9 mouse cellular contexts compared by ENCODE assay signal in the genomic region with DNA sequence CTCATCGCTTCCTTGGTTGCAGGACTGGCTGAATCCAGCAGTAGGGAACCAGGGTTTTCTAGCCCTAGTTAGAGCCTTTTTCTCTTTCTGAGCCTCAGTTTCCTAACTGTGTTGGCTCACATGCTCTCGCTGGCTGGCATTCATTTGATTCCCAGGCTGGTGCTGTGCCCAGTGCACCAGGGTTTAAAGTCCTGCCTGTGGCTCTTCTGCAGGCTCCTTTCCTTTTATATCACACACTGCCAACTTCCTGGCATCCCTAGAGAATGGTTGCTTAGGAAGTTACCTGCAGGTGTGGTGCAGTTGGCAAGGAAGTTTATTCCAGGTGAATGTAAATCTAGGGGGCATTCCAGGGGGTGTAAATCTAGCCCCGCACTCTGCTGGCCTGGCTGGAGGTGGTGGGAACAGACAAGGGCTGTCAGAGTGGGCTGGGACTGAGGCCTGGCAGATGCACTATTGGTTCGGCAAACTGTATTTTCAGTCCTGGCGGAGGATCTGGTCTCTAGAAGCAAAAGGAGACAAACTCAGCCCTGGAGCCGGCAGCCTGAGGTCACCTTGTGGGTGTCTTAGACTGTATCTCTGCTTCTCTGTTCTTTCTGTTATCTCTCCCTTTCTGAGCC. TPM values are rescaled to one million over a fixed set of nuclear protein-coding genes. Genes with fewer than 3 reads are reported as not detected.
DNase-seq lines count a peak whose midpoint lies in the region; ATAC-seq and TF ChIP-seq lines count a peak whose summit lies in the region.
"Had no signal": no experiment of that assay in that cellular context is flagged by ENCODE, and none has a peak within 500 bp of the region (broad histone marks: within the 10 kb centered on the region; RNA-seq: fewer than 3 reads in every experiment).

No protein-coding gene starts in this region.

- peak; percentile 16; the same call in 1 of the 2 replicates for ATAC-seq in lung, embryonic 15.5 days (ENCODE audit: borderline replicate concordance, extremely low read depth, low FRiP score, low TSS enrichment)
- ATAC-seq in forebrain, embryonic 13.5 days: peak; percentile 48
- peak; percentile 37 for ATAC-seq in kidney, embryonic 16.5 days (ENCODE audit: low FRiP score, low TSS enrichment)

- H3K4me2 ChIP-seq in lung, embryonic 15.5 days: peak overlapping the region; percentile 88
- H3K4me2 ChIP-seq in forebrain, embryonic 13.5 days: peak overlapping the region; percentile 97
- H3K4me2 ChIP-seq in kidney, embryonic 16.5 days (replicated peaks; ENCODE audit: low read depth, low read length): peak overlapping the region; percentile 91
- H3K4me2 ChIP-seq in myocyte (ENCODE audit: low read depth): peak overlapping the region; percentile 50

- peak overlapping the region; percentile 29; the same call in 1 of the 2 replicates for H3K27ac ChIP-seq in lung, embryonic 15.5 days
- no peak overlapping the region for H3K27ac ChIP-seq in forebrain, embryonic 13.5 days
- 0 out of 2 replicates have a peak overlapping the region, but pooled peaks have one; percentile 20 for H3K27ac ChIP-seq in kidney, embryonic 16.5 days (ENCODE audit: low read length)
- H3K27ac ChIP-seq: macrophage had no signal

- H3K36me3 ChIP-seq in lung, embryonic 15.5 days: peaks cover 11% of the 10 kb centered on the region
- peaks cover 26% of the 10 kb centered on the region for H3K36me3 ChIP-seq in forebrain, embryonic 13.5 days (ENCODE audit: poor library complexity, severe bottlenecking)
- peaks cover 11% of the 10 kb centered on the region for H3K36me3 ChIP-seq in kidney, embryonic 16.5 days (ENCODE audit: insufficient read depth, low read length)
- H3K36me3 ChIP-seq in myocyte (ENCODE audit: control insufficient read depth, insufficient read depth): no peaks in the 10 kb centered on the region

- no peak for TF ChIP-seq POLR2A in lung, adult 2 months (IDR thresholded peaks at IDR 0.05; ENCODE audit: borderline replicate concordance, extremely low read depth, low read depth, low read length)
- TF ChIP-seq POLR2A in myocyte (IDR thresholded peaks at IDR 0.05; ENCODE audit: insufficient read length, low read depth): no peak

- no peaks in the 10 kb centered on the region for H3K27me3 ChIP-seq in lung, embryonic 15.5 days
- H3K27me3 ChIP-seq in forebrain, embryonic 13.5 days: no peaks in the 10 kb centered on the region
- no peaks in the 10 kb centered on the region for H3K27me3 ChIP-seq in kidney, embryonic 16.5 days (ENCODE audit: insufficient read depth, low read length)
- no peaks in the 10 kb centered on the region for H3K27me3 ChIP-seq in myocyte (ENCODE audit: control insufficient read depth, insufficient read depth, insufficient read length)

- H3K9me3 ChIP-seq in lung, embryonic 15.5 days: no peaks in the 10 kb centered on the region
- H3K9me3 ChIP-seq in forebrain, embryonic 13.5 days (replicated peaks): no peaks in the 10 kb centered on the region
- no peaks in the 10 kb centered on the region for H3K9me3 ChIP-seq in kidney, embryonic 16.5 days (ENCODE audit: low read length)

- no peak for DNase-seq in lung, adult 2 months
- DNase-seq in layer of hippocampus, postnatal 36 days: no peak
- no peak for DNase-seq in adrenal gland, postnatal 25 days
- no peak for DNase-seq in urinary bladder, postnatal 14 days (ENCODE audit: low spot score)

- H3K4me1 ChIP-seq in lung, embryonic 15.5 days: peaks cover 20% of the 10 kb centered on the region
- H3K4me1 ChIP-seq in lung, adult 2 months (ENCODE audit: control insufficient read depth, insufficient read depth, low read length): peaks cover 11% of the 10 kb centered on the region
- H3K4me1 ChIP-seq in forebrain, embryonic 13.5 days: peaks cover 27% of the 10 kb centered on the region
- H3K4me1 ChIP-seq in kidney, embryonic 16.5 days (ENCODE audit: insufficient read depth, low read length): peaks cover 24% of the 10 kb centered on the region

- peaks cover 14% of the 10 kb centered on the region for H3K79me2 ChIP-seq in myocyte (ENCODE audit: control insufficient read depth, insufficient read depth)

- H3ac ChIP-seq in myocyte (ENCODE audit: control insufficient read depth, insufficient read length): peak overlapping the region; percentile 34

- 51% methylated on average over 6 of the region's 6 CpGs for WGBS in lung, embryonic 15.5 days
- WGBS in lung, adult 2 months: 44% methylated on average over 6 of the region's 6 CpGs
- WGBS in forebrain, embryonic 13.5 days: 65% methylated on average over 6 of the region's 6 CpGs
- 63% methylated on average over 6 of the region's 6 CpGs for WGBS in kidney, embryonic 16.5 days

- no peak for TF ChIP-seq CTCF in lung, adult 2 months (IDR thresholded peaks at IDR 0.05; ENCODE audit: insufficient read depth, low read length)

- peak overlapping the region; percentile 86 for H3K4me3 ChIP-seq in lung, embryonic 15.5 days
- H3K4me3 ChIP-seq in lung, adult 2 months (replicated peaks; ENCODE audit: extremely low read depth, low read depth, low read length): no peak overlapping the region
- peak overlapping the region; percentile 85; the same call in 1 of the 2 replicates for H3K4me3 ChIP-seq in forebrain, embryonic 13.5 days
- H3K4me3 ChIP-seq in kidney, embryonic 16.5 days (ENCODE audit: low read length): peak overlapping the region; percentile 89
- peak overlapping the region; percentile 69 for H3K4me3 ChIP-seq in myocyte

- H3K9ac ChIP-seq in lung, embryonic 15.5 days: peak overlapping the region; percentile 11; the same call in 1 of the 2 replicates
- peak overlapping the region; percentile 14 for H3K9ac ChIP-seq in forebrain, embryonic 13.5 days
- peak overlapping the region; percentile 41 for H3K9ac ChIP-seq in kidney, embryonic 16.5 days (replicated peaks; ENCODE audit: low read length)

TF ChIP-seq in myocyte, 11 proteins besides CTCF, POLR2A, EP300 and RAD21:
- TF ChIP-seq REST (IDR thresholded peaks at IDR 0.05; ENCODE audit: insufficient read depth, insufficient read length) (no peak), CEBPB (IDR thresholded peaks at IDR 0.05; ENCODE audit: insufficient read depth, poor library complexity, severe bottlenecking) (no peak), POLR2AphosphoS2 (IDR thresholded peaks at IDR 0.05; ENCODE audit: insufficient read length, low read depth) (no peak), TCF12 (IDR thresholded peaks at IDR 0.05; ENCODE audit: insufficient read depth, poor library complexity, severe bottlenecking) (no peak), MYOD1 (IDR thresholded peaks at IDR 0.05; ENCODE audit: control insufficient read depth in 1 of 3, insufficient read length in 2 of 3, low read depth in 2 of 3) (no peak), TCF3 (IDR thresholded peaks at IDR 0.05; ENCODE audit: insufficient read length, low read depth) (no peak), MYOG (IDR thresholded peaks at IDR 0.05; ENCODE audit: control insufficient read depth in 1 of 3, insufficient read depth in 1 of 3, insufficient read length in 2 of 3, low read depth in 2 of 3) (no peak), E2F4 (IDR thresholded peaks at IDR 0.05; ENCODE audit: insufficient read depth) (no peak), USF1 (IDR thresholded peaks at IDR 0.05; ENCODE audit: low read depth) (no peak), MAX (IDR thresholded peaks at IDR 0.05; ENCODE audit: low read depth) (no peak), SRF (IDR thresholded peaks at IDR 0.05; ENCODE audit: control insufficient read depth, insufficient read length, low read depth) (no peak)

RNA-seq across cellular contexts. Expression of a gene that starts 0.6 kb away (rescaled TPM):
- 23.1 and 24.3 TPM in 2 replicates for polyA plus RNA-seq in lung, embryonic 15.5 days (2015; fragmentation: Nextera tagmentation; extraction: Ambion mirVana)
- polyA plus RNA-seq in lung, adult 2 months (2012; rRNA removed): 28.9 and 32.4 TPM in 2 replicates
- 22.8 and 29.5 TPM in 2 replicates for polyA plus RNA-seq in forebrain, embryonic 13.5 days (2015; fragmentation: Nextera tagmentation; extraction: Ambion mirVana)
- polyA plus RNA-seq in kidney, embryonic 16.5 days (2015; fragmentation: Nextera tagmentation; extraction: Ambion mirVana): 42.4 and 55.5 TPM in 2 replicates
- 14.1 TPM for polyA plus RNA-seq in myocyte (2012; fragmentation: generic; extraction: Trizol)
- 10 to 100 TPM; 27.0 to 28.2 TPM for total RNA-seq in layer of hippocampus, postnatal 36 days (2021)
- 29.4 and 35.9 TPM in 2 replicates for total RNA-seq in adrenal gland, postnatal 25 days (2021)
